Mouse (Mus musculus) heart, postnatal 4 days (tissue): ENCODE measurements around the gene Il21r. TPM values are rescaled to one million over a fixed set of nuclear protein-coding genes. Genes with fewer than 3 reads are reported as not detected.

Source experiments
- DNase-seq: peaks from one replicate; pipeline ENCODE4 v3.0.0; 2021
- total RNA-seq, 2 experiments: library from RNA; stranded (reverse); gene quantifications; 2 replicates each; pipeline ENCODE4 v1.2.3; 2021

Il21r gene
- total RNA-seq, 2 experiments from 2014 or later, result 0.50 to 0.69 TPM

DNA sequence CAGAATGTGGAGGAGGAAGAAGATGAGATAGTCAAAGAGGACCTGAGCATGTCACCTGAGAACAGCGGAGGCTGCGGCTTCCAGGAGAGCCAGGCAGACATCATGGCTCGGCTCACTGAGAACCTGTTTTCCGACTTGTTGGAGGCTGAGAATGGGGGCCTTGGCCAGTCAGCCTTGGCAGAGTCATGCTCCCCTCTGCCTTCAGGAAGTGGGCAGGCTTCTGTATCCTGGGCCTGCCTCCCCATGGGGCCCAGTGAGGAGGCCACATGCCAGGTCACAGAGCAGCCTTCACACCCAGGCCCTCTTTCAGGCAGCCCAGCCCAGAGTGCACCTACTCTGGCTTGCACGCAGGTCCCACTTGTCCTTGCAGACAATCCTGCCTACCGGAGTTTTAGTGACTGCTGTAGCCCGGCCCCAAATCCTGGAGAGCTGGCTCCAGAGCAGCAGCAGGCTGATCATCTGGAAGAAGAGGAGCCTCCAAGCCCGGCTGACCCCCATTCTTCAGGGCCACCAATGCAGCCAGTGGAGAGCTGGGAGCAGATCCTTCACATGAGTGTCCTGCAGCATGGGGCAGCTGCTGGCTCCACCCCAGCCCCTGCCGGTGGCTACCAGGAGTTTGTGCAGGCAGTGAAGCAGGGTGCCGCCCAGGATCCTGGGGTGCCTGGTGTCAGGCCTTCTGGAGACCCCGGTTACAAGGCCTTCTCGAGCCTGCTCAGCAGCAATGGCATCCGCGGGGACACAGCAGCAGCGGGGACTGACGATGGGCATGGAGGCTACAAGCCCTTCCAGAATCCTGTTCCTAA is 27.3 kb upstream of the Il21r start:
- no peak for DNase-seq

DNA sequence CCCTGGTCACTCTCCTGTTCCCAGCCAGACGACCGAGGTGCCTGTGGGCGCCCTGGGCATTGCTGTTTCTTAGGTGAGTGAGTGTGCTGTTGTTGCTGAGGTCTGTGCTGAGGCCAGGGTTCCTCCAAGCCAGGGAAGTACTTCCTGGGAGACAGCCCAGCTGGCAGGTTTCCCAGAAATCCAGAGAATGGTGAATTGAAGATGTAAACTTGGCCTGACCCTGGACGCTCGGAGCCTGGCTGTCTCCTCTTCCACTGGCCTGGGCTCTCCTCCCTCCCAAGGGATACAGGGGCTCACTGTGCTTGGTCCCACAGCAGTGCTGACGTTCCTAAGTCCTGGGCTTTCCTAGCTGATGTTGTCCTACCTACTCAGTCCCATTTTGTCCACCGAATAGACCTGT is 26.2 kb upstream of the Il21r start:
- DNase-seq, result peak; percentile 85

DNA sequence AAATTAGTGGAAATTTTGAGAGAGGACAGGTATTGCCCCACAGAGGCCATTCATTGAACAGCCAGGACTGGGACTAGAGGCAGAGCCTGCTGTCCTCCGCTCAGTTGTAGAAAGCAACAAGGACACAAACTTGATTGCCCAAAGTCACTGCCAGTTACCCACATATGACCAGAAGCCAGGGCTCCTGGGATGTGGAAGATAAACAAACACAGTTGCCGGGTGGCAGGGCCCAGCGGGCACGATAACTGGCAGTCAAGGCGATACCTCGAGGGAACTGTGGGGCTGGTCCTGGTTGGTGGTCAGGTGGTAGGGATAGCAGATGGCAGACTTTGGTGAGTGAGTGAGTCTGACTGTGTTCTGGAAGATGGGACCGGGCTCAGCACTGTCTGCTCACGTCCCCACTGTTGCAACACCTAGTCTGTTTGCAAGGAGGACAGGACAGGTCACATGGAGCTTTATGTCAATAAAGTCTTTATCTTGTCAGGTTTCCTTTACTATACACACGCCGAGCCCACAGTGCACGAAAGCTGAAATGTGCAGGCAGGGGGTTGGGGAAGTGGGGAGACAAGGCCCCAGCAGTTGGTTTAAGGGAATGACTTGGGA is 25.6 kb upstream of the Il21r start:
- DNase-seq, result no peak

DNA sequence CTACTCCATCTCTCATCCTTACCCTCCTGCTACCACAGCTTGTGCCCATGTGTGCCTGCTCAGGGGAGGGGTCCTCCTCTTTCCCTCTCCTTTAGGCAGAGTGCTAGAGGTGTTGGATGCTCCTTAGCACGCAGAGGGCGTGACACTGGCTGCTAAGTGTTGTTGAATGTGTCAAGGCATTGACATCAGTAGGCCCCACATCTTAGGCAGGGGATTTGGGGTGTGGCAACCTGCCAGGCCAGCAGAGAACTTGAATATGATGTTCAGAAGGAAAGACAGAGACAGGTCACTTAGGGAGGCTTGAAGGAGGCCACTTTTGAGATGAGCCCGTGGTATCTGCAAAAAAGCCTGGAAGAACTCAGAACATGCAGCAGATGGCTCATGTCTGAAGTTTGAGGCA is 25.1 kb upstream of the Il21r start:
- no peak for DNase-seq

DNA sequence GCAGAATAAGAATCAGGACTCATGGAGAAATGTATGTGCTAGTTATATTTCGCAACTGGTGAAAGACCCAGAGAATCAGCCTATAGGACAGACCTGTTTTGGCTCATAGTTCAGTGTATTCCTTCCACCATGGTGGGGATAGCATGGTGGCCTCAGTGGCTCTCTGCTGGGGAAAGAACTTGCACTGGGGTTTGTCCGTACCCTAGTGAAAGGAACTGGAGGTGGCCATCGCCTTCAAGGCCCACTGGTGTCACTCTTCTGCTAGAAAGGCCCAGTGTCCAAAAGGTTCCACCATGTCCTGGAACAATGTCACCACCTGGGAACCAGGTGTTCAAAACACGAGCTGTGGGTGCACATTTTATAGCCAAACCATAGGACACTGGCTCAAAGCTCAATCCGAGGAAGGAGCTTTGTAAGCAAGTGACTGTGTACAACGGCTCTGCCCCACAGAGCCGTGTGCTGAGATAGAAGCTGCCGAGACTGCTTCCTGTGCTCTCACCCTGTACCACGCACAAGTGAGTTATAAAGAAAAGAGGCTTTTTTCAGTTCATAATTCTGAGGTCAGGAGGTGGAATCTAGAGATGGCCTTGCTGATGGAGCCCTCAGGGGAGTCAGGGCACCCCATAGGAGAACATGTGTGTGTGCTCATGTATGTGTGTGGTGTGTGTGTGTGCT is 23.5 kb upstream of the Il21r start:
- DNase-seq, result no peak

DNA sequence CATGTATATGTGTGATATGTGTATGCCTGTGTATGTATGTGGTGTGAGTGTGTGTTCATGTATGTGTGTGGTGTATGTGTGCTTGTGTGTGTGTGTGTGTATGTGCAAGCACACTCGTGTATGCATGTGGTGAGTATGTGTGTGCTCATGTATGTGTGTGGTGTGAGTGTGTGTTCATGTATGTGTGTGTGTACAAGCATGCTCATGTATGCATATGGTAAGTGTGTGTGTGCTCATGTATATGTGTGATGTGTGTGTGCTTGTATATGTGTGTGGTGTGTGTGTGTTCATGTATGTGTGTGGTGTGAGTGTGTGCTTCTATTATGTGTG is 23.0 kb upstream of the Il21r start:
- DNase-seq, result no peak

DNA sequence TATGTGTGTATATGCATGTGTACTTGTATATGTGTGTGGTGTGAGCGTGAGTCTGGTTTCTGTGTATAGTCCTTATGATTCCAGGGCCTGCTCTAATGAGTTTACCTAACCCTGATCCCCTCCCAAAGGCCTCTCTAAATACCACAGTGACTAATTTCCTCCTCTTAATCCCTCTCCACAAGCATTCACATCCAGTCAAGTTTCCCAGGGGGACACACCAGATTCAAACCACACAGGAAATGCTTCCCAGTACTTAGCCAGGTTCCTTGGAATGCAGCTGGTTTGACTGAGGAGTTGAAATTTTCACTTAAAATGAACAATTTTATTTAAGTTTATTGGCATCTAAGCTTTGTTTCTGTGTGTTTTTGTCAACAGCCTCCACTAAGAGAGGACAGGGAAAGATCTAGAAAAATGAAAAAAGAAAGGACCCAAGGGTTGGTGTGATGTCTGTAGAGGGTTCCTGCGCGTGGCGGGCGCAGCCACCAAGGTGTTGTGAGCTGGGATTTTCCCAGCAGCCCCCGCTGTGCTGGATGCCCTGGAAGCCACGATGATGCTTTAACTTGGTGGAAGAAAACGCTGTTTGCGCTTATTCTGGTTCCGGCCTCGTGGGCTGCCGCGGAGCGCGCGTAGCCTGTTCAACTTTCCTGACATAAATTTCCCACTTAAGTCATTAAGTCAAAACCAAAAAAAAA is 22.5 kb upstream of the Il21r start:
- DNase-seq, result no peak

DNA sequence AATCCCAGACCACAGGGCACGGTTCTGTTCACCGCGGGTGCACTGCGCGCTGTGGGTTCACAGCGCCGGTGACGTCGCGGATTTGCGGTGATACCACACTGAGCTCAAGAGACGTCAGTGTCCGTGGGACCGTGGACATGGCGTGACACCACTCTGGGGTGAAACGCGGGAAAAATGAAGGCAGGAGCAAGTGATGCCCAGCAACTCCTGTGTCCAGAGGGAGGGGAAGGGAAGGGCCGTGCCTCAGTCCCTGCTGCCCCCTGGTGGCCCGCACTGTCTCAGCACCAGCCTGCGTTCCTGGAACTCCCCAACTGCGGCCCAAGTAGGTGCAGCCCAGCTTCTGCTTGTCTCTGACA is 21.9 kb upstream of the Il21r start:
- DNase-seq, result peak; percentile 94

DNA sequence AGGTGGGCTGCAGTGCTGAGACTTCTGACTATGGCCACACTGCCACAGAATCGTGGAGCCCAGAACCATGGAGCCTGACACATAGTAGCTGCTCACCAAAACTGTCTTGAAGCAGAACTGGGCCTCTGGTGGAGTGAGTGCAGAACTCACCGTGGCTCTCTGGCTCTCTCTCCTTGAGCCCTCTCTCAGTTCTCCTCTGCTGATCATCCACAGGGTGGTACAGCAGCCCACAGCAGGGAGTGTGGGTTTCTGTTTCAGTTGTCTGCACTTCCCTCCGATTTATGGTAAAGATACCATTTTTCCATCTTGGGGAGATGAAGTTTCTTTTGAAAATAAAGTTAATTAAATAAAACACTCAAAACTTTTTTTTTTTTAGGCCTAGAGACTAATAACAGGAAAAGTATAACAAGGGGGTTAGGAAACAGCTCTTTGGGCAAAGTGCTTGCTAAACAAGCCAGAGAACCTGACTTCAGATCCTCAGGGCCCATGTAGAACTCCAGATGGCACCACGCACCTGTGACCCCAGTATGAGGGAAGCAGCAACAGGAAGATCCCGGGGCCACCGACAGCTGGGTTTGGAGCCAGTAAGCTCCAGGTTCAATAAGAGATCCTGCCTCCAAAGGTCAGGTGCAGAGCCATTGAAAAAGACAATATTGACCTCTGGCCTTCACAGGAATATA is 19.8 kb upstream of the Il21r start:
- no peak for DNase-seq

DNA sequence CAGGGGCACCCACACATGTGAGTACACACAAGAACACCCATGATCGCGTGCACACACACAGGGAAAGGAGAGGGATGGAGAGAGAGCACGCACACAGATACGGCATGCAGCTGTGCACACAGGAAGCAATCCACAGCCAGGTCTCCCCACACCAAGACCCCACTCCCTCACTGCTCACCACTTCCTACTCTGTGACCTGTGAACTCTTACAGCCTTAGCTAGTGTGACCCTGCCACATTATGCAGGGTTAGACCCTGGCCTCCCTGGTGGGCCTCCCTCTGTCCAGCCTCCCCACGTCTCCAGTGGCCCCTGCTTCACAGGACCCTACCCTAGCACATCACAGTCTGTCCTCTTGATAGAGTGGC is 19.2 kb upstream of the Il21r start:
- no peak for DNase-seq

DNA sequence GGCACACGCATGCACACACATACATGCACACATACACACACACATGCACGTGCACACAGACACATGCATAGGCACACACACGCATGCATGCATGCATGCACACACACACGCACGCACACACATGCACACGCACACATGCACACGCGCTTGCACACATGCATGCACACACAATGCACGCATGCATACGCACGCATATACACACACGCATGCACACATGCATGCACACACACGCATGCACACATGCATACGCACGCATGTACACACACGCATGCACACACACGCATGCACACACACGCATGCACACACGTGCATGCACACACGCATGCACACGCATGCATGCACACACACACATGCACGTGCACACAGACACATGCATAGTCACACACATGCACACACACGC is 16.9 kb upstream of the Il21r start:
- no peak for DNase-seq

DNA sequence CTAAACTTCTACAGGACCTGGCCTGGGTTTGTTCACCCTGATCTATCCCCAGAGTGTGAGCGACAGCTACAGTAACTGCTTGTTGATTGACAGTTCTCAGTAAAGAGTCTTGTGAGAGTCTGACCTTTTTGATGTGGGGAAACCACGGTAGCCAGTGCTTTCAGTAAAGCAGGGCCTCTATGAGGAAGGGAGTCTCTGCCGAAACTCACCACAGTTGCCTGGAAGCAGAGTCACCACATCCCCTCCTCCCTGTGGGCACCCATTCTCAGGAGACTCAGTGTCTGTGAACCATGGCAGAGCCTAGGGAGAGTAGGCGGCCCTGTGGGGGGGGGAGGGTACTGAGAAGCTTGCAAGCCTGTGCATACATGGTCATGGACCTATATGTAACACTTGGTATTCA is 14.5 kb upstream of the Il21r start:
- no peak for DNase-seq

DNA sequence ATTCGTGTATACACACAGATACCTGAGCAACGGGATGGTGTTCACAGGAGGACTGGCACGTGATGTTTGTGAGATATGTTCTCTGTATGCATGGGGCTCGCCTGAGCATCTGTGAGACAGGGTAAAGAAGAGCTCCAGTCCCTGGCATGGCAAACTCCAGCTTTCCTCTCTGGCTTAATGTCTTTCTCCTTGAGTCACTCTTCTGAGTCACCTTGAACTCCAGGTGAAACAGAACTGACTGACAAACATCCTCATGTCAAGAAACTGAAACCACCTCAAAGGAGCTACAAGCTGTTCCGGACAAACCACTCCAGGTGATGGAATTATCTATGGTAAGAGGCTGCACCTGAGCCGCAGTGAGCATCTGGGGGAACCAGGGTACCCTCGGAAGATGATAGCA is 13.3 kb upstream of the Il21r start:
- no peak for DNase-seq

DNA sequence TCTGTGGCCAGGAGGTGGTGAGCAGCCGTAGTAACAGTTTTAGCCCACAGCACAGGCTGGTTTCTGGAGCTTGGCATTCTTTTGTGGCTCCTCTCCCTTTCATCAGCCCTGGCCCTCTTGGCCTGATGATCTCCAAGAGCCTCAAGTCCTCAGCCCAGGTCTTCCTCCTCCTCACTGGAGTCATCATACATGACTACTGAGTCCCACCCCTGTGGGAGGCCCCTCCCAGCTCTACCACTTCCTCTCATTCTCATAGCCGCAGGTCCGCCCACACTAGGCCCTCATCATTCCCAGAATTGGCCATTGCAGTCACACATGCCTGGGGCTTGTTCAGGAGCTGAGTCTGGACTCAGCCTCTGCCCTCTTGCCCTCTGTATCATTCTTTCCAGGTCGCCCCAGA is 9.4 kb upstream of the Il21r start:
- DNase-seq, result no peak

DNA sequence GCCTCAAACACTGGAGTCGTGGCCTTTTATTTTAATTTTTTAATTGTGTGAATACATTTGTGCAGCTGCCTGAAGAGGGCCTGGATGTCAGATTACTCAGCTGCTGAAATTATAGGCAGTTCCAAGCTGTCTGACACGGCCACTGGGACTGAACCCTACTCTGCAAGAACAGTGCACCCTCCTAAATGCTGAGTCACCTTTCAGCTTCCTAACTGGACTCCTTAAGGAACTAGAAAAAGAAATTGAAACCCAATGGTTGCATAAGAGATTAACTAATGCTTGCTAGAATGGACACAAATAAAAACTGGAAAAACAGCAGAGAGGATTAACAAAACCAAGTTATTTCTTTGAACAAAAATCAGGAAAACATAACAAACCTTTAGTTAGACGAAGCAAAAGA is 6.8 kb upstream of the Il21r start:
- no peak for DNase-seq

DNA sequence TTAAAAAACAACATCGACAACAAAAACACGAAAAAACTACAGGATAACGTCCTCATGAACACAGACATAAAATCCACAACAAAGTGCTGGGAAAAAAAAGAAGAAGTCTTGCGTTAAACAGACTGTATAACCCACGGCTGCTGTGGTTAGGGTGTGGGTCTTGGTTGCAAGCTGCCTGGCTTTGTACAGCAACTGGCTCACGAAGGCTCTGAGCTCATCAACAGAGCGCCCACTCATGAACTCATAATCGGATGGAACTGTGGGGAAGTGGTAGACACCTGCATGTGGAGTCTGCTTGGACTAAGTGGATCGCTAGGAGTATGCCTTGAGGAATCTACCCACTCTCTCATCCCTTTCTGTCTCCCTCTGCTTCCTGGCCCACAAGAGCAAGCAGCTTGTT is 6.1 kb upstream of the Il21r start:
- DNase-seq, result no peak

DNA sequence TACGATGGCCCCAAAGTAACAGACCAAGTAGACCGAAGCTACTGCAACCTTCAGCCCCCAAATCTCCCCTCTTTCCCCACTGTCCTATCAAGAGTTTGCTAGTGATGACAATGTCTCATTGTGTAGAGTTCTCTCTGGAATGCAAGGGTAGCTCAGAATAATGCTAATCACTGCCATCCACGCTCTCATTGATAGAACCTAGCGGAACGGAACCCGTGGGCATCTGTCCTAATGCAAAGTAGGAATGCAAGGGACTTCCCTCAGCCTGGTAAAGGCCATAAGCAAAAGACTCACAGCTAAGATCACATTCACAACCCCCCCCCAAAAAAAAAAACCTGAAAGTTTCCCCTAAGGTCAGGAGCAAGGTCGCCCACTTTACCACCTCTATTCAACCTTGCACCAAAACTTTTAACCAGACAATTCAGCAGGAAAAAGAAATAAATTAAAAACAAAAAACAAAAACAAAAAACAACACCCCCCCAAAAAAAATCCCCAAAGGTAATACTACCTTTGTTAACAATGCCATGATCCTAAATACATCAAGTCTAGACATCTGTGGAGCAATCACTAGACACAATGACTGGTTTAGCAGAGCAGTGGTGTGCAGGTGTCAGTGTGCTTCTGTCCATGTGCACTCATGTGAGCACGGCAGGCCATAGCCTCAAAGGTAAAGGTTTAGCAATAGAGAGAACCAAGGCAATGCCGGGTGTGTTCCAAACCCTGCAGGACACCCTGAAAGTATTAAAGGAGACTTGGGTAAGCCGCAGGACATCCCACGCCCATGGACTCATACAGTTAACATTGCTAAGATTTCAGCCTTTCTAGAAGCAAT is 5.5 kb upstream of the Il21r start:
- DNase-seq, result no peak

DNA sequence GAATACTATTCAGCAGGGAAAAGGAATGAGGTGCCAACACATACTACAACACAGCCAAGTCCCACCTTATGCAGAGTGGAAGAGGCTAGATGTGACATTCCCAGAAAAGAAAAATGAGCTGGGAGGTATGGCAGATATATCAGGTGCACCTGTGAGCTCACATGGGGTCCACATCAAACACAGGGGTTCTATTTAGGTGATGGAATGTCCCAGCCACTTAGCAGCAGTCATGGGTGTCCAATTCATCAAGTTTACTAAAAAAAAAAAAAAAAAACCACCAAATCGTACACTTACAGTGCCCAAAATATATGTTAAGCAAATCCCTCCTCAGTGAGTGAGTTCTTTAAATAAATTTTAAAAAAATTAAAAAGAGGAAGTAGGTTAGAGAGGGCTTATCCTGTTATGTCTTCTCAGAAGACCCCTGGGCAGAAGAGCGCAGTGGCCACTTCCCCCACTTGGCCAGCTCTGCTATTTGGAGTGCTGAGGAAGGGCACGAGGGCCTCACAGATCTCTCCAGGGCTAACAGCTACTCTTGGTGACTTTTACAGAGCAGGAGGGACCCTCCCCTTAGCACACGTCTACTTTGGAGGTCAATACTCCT is 3.8 kb upstream of the Il21r start:
- DNase-seq, result no peak

DNA sequence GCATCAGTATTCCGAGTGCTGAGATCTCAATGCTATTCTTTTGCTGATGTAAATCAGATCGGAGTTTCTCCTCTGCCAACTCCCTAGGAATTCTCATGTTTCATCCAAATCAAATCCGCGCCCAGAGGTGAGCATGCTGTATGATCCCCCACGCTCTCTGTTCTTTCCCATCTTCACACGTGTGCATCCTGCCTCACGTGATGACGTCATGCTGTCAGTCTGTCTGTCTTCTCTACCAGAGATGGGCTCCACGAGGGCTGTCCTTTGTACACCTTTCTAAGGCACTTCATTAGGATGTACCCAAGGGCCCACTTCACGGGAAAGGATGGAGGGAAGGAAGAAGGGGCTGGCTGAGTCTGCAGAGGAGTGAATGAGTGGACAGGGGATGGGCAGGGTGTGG is 3.1 kb upstream of the Il21r start:
- DNase-seq, result no peak

DNA sequence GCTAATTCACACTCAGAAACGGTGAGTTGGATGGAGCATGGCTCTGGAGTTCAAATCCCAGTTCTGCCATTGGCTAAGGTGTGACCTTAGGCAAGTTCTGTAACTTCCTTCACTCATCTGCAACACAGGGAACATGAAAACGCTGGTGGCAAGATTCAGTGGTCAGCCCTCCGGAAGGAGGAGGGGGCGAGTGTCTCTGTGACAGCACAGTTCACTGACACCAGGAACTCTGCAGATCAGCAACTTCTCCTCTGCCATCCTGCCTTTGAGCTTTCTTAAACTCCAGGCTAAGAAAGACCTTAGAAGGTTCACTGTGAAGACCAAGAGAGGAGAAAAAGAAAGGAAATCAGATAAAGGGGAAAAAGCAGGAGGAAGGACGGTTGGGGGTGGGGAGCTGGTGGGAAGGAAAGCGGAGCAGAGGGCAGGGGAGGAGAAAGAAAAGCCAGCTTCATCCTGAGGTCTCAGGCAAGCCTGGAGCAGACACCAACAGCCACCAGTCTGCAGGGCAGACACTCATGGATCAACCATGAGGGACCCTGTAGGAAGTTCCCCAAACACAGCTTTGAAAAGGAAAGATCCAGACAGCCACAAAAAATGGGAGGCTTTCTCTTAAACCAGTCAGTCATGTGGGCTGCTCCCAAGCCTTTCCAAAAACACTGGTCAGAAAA is 2.5 kb upstream of the Il21r start:
- DNase-seq, result no peak

DNA sequence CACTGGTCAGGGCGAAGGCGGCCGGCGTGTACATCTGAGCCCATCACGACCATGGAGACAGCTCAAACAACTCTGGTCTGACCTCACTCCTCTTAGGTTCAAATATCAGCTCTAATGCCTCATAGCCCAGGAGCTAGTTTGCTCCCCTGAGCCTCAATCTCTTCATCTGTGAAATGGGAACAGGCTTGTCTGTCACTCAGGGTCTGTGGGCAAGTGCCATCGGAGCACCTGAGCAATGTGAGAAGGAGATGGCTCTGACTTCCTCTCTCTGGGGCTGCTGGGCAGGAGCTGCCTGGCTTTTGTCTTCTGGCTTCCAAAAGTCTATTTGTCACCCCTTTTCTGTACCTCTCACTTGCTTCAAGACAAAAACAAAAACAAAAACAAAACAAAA is 2.0 kb upstream of the Il21r start:
- no peak for DNase-seq
